ENCODE assay signal across 8 mouse cellular contexts in genomic region chr9:21950322-21950721, GRCm38 (mm10). TPM values are rescaled to one million over a fixed set of nuclear protein-coding genes. Genes with fewer than 3 reads are reported as not detected.
DNase-seq lines count a peak whose midpoint lies in the region; ATAC-seq and TF ChIP-seq lines count a peak whose summit lies in the region.
"Had no signal": no experiment of that assay in that cellular context is flagged by ENCODE, and none has a peak within 500 bp of the region (broad histone marks: within the 10 kb centered on the region; RNA-seq: fewer than 3 reads in every experiment).

No protein-coding gene starts in this region.

- WGBS in midbrain, postnatal 0 days, result 16% methylated on average over 11 of the region's 11 CpGs
- WGBS in midbrain, embryonic 14.5 days, result 21% methylated on average over 11 of the region's 11 CpGs
- 14% methylated on average over 11 of the region's 11 CpGs for WGBS in lung, postnatal 0 days

- H3K4me3 ChIP-seq in midbrain, postnatal 0 days (ENCODE audit: low read depth, low read length), result no peak overlapping the region
- H3K4me3 ChIP-seq in midbrain, embryonic 14.5 days (replicated peaks; ENCODE audit: low read depth, low read length), result no peak overlapping the region
- H3K4me3 ChIP-seq in lung, postnatal 0 days (ENCODE audit: low read depth, low read length), result no peak overlapping the region
- H3K4me3 ChIP-seq: midbrain, embryonic 12.5 days had no signal

- TF ChIP-seq EP300 in lung, postnatal 0 days (IDR thresholded peaks at IDR 0.05), result no peak

- H3K4me2 ChIP-seq in midbrain, postnatal 0 days (ENCODE audit: low read depth, low read length, poor library complexity, severe bottlenecking), result no peak overlapping the region
- H3K4me2 ChIP-seq in midbrain, embryonic 14.5 days (ENCODE audit: low read length), result no peak overlapping the region
- no peak overlapping the region for H3K4me2 ChIP-seq in lung, postnatal 0 days (replicated peaks; ENCODE audit: low read depth, low read length)
- H3K4me2 ChIP-seq: midbrain, embryonic 12.5 days had no signal

- H3K9ac ChIP-seq in midbrain, postnatal 0 days (replicated peaks; ENCODE audit: low read length, poor library complexity, severe bottlenecking), result no peak overlapping the region
- H3K9ac ChIP-seq in midbrain, embryonic 14.5 days (replicated peaks; ENCODE audit: low read length), result no peak overlapping the region
- no peak overlapping the region for H3K9ac ChIP-seq in lung, postnatal 0 days (replicated peaks; ENCODE audit: low read depth)
- H3K9ac ChIP-seq: midbrain, embryonic 12.5 days had no signal

- ATAC-seq in midbrain, postnatal 0 days (ENCODE audit: low FRiP score), result no peak
- ATAC-seq in midbrain, embryonic 14.5 days (ENCODE audit: low FRiP score, low TSS enrichment), result no peak
- peak; percentile 43; the same call in 1 of the 2 replicates for ATAC-seq in erythroid progenitor cell, adult 5-6 weeks (replicated peaks; ENCODE audit: low FRiP score, poor library complexity, severe bottlenecking)
- ATAC-seq in lung, postnatal 0 days, result 0 out of 2 replicates have a peak, but pooled peaks have one; percentile 18

- no peak overlapping the region for H3K27ac ChIP-seq in midbrain, postnatal 0 days (ENCODE audit: low read depth, low read length)
- no peak overlapping the region for H3K27ac ChIP-seq in midbrain, embryonic 14.5 days (replicated peaks; ENCODE audit: low read depth, low read length)
- H3K27ac ChIP-seq in lung, postnatal 0 days (ENCODE audit: low read length), result no peak overlapping the region
- H3K27ac ChIP-seq: midbrain, embryonic 12.5 days had no signal

- no peak for TF ChIP-seq CTCF in midbrain, postnatal 0 days (IDR thresholded peaks at IDR 0.05)
- peak; percentile 6; the same call in 1 of the 2 replicates for TF ChIP-seq CTCF in lung, postnatal 0 days (IDR thresholded peaks at IDR 0.05)

- H3K27me3 ChIP-seq in midbrain, postnatal 0 days (ENCODE audit: insufficient read depth, low read length), result no peaks in the 10 kb centered on the region
- H3K27me3 ChIP-seq in midbrain, embryonic 14.5 days (ENCODE audit: control insufficient read depth, insufficient read depth, low read length), result no peaks in the 10 kb centered on the region
- H3K27me3 ChIP-seq in lung, postnatal 0 days (replicated peaks; ENCODE audit: insufficient read depth, low read length), result no peaks in the 10 kb centered on the region
- no peaks in the 10 kb centered on the region; the same call in 1 of the 2 replicates for H3K27me3 ChIP-seq in splenic B cell, adult 2 months (ENCODE audit: control insufficient read depth, insufficient read depth, low read length, poor library complexity, severe bottlenecking)

- H3K9me3 ChIP-seq in midbrain, postnatal 0 days (ENCODE audit: low read length), result no peaks in the 10 kb centered on the region
- H3K9me3 ChIP-seq in midbrain, embryonic 14.5 days (ENCODE audit: control insufficient read depth, low read length), result no peaks in the 10 kb centered on the region
- no peaks in the 10 kb centered on the region for H3K9me3 ChIP-seq in lung, postnatal 0 days (ENCODE audit: low read length)
- H3K9me3 ChIP-seq: midbrain, embryonic 12.5 days had no signal

- no peaks in the 10 kb centered on the region for H3K4me1 ChIP-seq in midbrain, postnatal 0 days (ENCODE audit: insufficient read depth, low read length)
- peaks cover 12% of the 10 kb centered on the region; the same call in 1 of the 2 replicates for H3K4me1 ChIP-seq in midbrain, embryonic 14.5 days (ENCODE audit: control insufficient read depth, insufficient read depth, low read length)
- H3K4me1 ChIP-seq in lung, postnatal 0 days (ENCODE audit: insufficient read depth, low read depth, low read length), result no peaks in the 10 kb centered on the region

- peaks cover 14% of the 10 kb centered on the region for H3K36me3 ChIP-seq in midbrain, postnatal 0 days (ENCODE audit: insufficient read depth, low read length)
- H3K36me3 ChIP-seq in midbrain, embryonic 14.5 days (ENCODE audit: control insufficient read depth, insufficient read depth, low read length), result peaks cover 13% of the 10 kb centered on the region; the same call in 1 of the 2 replicates
- H3K36me3 ChIP-seq in lung, postnatal 0 days (ENCODE audit: insufficient read depth, low read length), result no peaks in the 10 kb centered on the region
- no peaks in the 10 kb centered on the region for H3K36me3 ChIP-seq in splenic B cell, adult 2 months (ENCODE audit: control insufficient read depth, insufficient read depth, low read length, poor library complexity, severe bottlenecking)

- peak; percentile 15 for DNase-seq in midbrain, postnatal 0 days (ENCODE audit: low spot score)
- DNase-seq in midbrain, embryonic 14.5 days, result no peak
- DNase-seq in adrenal gland, adult 18-20 months (ENCODE audit: low spot score in 2 of 2), result peak; percentile 78 to 83
- DNase-seq in lung, postnatal 0 days (ENCODE audit: low spot score), result peak; percentile 53
- peak; percentile 77 for DNase-seq in splenic B cell, adult 2 months (ENCODE audit: low read depth, low spot score)
- no peak for DNase-seq in cerebellum, adult 9-11 months

RNA-seq across cellular contexts. Expression of gene Swsap1, which starts 5.2 kb away (rescaled TPM):
- 33.7 and 38.6 TPM in 2 replicates for total RNA-seq in midbrain, postnatal 0 days (2014; rRNA removed)
- 7.1 and 8.0 TPM in 2 replicates for polyA plus RNA-seq in midbrain, postnatal 0 days (2015; fragmentation: Nextera tagmentation; extraction: Ambion mirVana)
- polyA plus RNA-seq in midbrain, embryonic 14.5 days (2014; fragmentation: Nextera tagmentation; extraction: Ambion mirVana), result 21.5 and 22.8 TPM in 2 replicates
- total RNA-seq in adrenal gland, adult 18-20 months (2021), result 10 to 100 TPM; 12.3 to 14.2 TPM
- total RNA-seq in erythroid progenitor cell, adult 5-6 weeks (2015; ENCODE audit: low replicate concordance), result 0.42 and 3.2 TPM in 2 replicates
- total RNA-seq in erythroid progenitor cell, adult 5-6 weeks (2017; ENCODE audit: low replicate concordance), result 0.51 TPM in 1 of 2 replicates, not detected in the other
- 5.7 and 5.8 TPM in 2 replicates for polyA plus RNA-seq in lung, postnatal 0 days (2015; fragmentation: Nextera tagmentation; extraction: Ambion mirVana)

RNA-seq across cellular contexts. Expression of gene Epor, which starts 13.0 kb away (rescaled TPM):
- 2.7 TPM in 1 of 2 replicates, not detected in the other for total RNA-seq in midbrain, postnatal 0 days (2014; rRNA removed)
- polyA plus RNA-seq in midbrain, postnatal 0 days (2015; fragmentation: Nextera tagmentation; extraction: Ambion mirVana), result 1.7 and 1.9 TPM in 2 replicates
- 0.65 and 2.0 TPM in 2 replicates for polyA plus RNA-seq in midbrain, embryonic 14.5 days (2014; fragmentation: Nextera tagmentation; extraction: Ambion mirVana)
- total RNA-seq in adrenal gland, adult 18-20 months (2021), result 1 to 10 TPM; 1.6 to 2.9 TPM
- 244 and 249 TPM in 2 replicates for total RNA-seq in erythroid progenitor cell, adult 5-6 weeks (2015; ENCODE audit: low replicate concordance)
- 188 and 199 TPM in 2 replicates for total RNA-seq in erythroid progenitor cell, adult 5-6 weeks (2017; ENCODE audit: low replicate concordance)
- 5.7 and 7.4 TPM in 2 replicates for polyA plus RNA-seq in lung, postnatal 0 days (2015; fragmentation: Nextera tagmentation; extraction: Ambion mirVana)

RNA-seq across cellular contexts. Expression of gene Plppr2, which starts 13.5 kb away (rescaled TPM):
- total RNA-seq in midbrain, postnatal 0 days (2014; rRNA removed), result 129 and 165 TPM in 2 replicates
- polyA plus RNA-seq in midbrain, postnatal 0 days (2015; fragmentation: Nextera tagmentation; extraction: Ambion mirVana), result 129 and 136 TPM in 2 replicates
- polyA plus RNA-seq in midbrain, embryonic 14.5 days (2014; fragmentation: Nextera tagmentation; extraction: Ambion mirVana), result 91.3 and 92.2 TPM in 2 replicates
- total RNA-seq in adrenal gland, adult 18-20 months (2021), result 10 to 100 TPM; 19.4 to 22.3 TPM
- total RNA-seq in erythroid progenitor cell, adult 5-6 weeks (2015; ENCODE audit: low replicate concordance), result 1.3 TPM in 1 of 2 replicates, not detected in the other
- not detected in 2 replicates for total RNA-seq in erythroid progenitor cell, adult 5-6 weeks (2017; ENCODE audit: low replicate concordance)
- 2.2 and 3.3 TPM in 2 replicates for polyA plus RNA-seq in lung, postnatal 0 days (2015; fragmentation: Nextera tagmentation; extraction: Ambion mirVana)

RNA-seq across cellular contexts. Expression of gene Tmem205, which starts 23.0 kb away (rescaled TPM):
- 32.1 and 50.9 TPM in 2 replicates for total RNA-seq in midbrain, postnatal 0 days (2014; rRNA removed)
- polyA plus RNA-seq in midbrain, postnatal 0 days (2015; fragmentation: Nextera tagmentation; extraction: Ambion mirVana), result 44.2 and 50.1 TPM in 2 replicates
- polyA plus RNA-seq in midbrain, embryonic 14.5 days (2014; fragmentation: Nextera tagmentation; extraction: Ambion mirVana), result 42.2 and 51.8 TPM in 2 replicates
- 100 to 1,000 TPM; 280 to 531 TPM for total RNA-seq in adrenal gland, adult 18-20 months (2021)
- total RNA-seq in erythroid progenitor cell, adult 5-6 weeks (2015; ENCODE audit: low replicate concordance), result 13.8 TPM in 1 of 2 replicates, not detected in the other
- not detected in 2 replicates for total RNA-seq in erythroid progenitor cell, adult 5-6 weeks (2017; ENCODE audit: low replicate concordance)
- 106 and 107 TPM in 2 replicates for polyA plus RNA-seq in lung, postnatal 0 days (2015; fragmentation: Nextera tagmentation; extraction: Ambion mirVana)

RNA-seq across cellular contexts. Expression of gene Ccdc159, which starts 23.1 kb away (rescaled TPM):
- total RNA-seq in midbrain, postnatal 0 days (2014; rRNA removed), result 6.6 and 12.2 TPM in 2 replicates
- 4.7 and 5.2 TPM in 2 replicates for polyA plus RNA-seq in midbrain, postnatal 0 days (2015; fragmentation: Nextera tagmentation; extraction: Ambion mirVana)
- 5.7 and 7.7 TPM in 2 replicates for polyA plus RNA-seq in midbrain, embryonic 14.5 days (2014; fragmentation: Nextera tagmentation; extraction: Ambion mirVana)
- total RNA-seq in adrenal gland, adult 18-20 months (2021), result 10 to 100 TPM; 10.7 to 11.2 TPM
- total RNA-seq in erythroid progenitor cell, adult 5-6 weeks (2015; ENCODE audit: low replicate concordance), result not detected in 2 replicates
- not detected in 2 replicates for total RNA-seq in erythroid progenitor cell, adult 5-6 weeks (2017; ENCODE audit: low replicate concordance)
- polyA plus RNA-seq in lung, postnatal 0 days (2015; fragmentation: Nextera tagmentation; extraction: Ambion mirVana), result 1.2 and 1.4 TPM in 2 replicates

Comparison
In these comparisons a context has a peak if more than half of its experiments do, and no peak if none do; other contexts are left out.
1. DNase-seq: peak in midbrain, postnatal 0 days (single experiment), adrenal gland, adult 18-20 months (2 of 2), lung, postnatal 0 days (single experiment) and splenic B cell, adult 2 months (single experiment); none in midbrain, embryonic 14.5 days (single experiment) and cerebellum, adult 9-11 months (single experiment).
2. ATAC-seq: peak in erythroid progenitor cell, adult 5-6 weeks (single experiment) and lung, postnatal 0 days (single experiment); none in midbrain, postnatal 0 days (single experiment) and midbrain, embryonic 14.5 days (single experiment).
3. RNA of gene Epor, which starts 13.0 kb away (total RNA-seq): 188 to 249 TPM in erythroid progenitor cell, adult 5-6 weeks; 1.6 to 2.9 TPM in adrenal gland, adult 18-20 months and 2.7 TPM in midbrain, postnatal 0 days; every median in the first group is over 10 times any median in the second.
4. RNA of gene Plppr2, which starts 13.5 kb away (total RNA-seq): 129 to 165 TPM in midbrain, postnatal 0 days and 19.4 to 22.3 TPM in adrenal gland, adult 18-20 months; 1.3 TPM in erythroid progenitor cell, adult 5-6 weeks; every median in the first group is over 4 times any median in the second.